Mouse (Mus musculus) MEL (cell line): ENCODE data around the gene Dsp. TPM values are rescaled to one million over a fixed set of nuclear protein-coding genes. Genes with fewer than 3 reads are reported as not detected.

Experiments used
- DNase-seq: peaks from one replicate; pipeline ENCODE4 v3.0.0; 2011; ENCODE audit warnings: low read depth, low spot score
- H3K27ac ChIP-seq: 2 replicates; pipeline ENCODE4 v1.5.1; 2012; ENCODE audit warnings: low read depth, mild to moderate bottlenecking, control low read depth, low read length, moderate library complexity; ENCODE audit not compliant: control insufficient read depth
- H3K27me3 ChIP-seq, 2 experiments: fragments of 150-350 bp in 1 of 2; sonication (generic) in 1 of 2; 2 replicates each; pipeline ENCODE4 v1.6.1; 2012; ENCODE audit warnings: low read length in 2 of 2, mild to moderate bottlenecking in 2 of 2, improper control_type of control experiment in 1 of 2, moderate library complexity in 1 of 2; ENCODE audit not compliant: insufficient read depth in 2 of 2, control insufficient read depth in 1 of 2
- H3K36me3 ChIP-seq, 2 experiments: 2 replicates each; pipeline ENCODE4 v1.6.1; 2012 to 2014; ENCODE audit warnings: low read length in 2 of 2, improper control_type of control experiment in 1 of 2, inconsistent platforms in 1 of 2, mild to moderate bottlenecking in 1 of 2; ENCODE audit not compliant: insufficient read depth in 2 of 2, control insufficient read depth in 1 of 2
- H3K4me1 ChIP-seq, 2 experiments: fragments of 150-350 bp in 1 of 2; sonication (generic) in 1 of 2; 2 replicates each; pipeline ENCODE4 v1.6.1; 2012; ENCODE audit warnings: low read length in 2 of 2, improper control_type of control experiment in 1 of 2, mild to moderate bottlenecking in 1 of 2; ENCODE audit not compliant: insufficient read depth in 2 of 2, control insufficient read depth in 1 of 2
- H3K4me3 ChIP-seq, 2 experiments: fragments of 150-350 bp in 1 of 2; sonication (generic) in 1 of 2; 2 replicates each; pipeline ENCODE4 v1.5.1; 2012; ENCODE audit warnings: low read depth in 2 of 2, low read length in 2 of 2, mild to moderate bottlenecking in 2 of 2, moderate library complexity in 2 of 2, control low read depth in 1 of 2, improper control_type of control experiment in 1 of 2; ENCODE audit not compliant: control insufficient read depth in 1 of 2, insufficient read depth in 1 of 2
- H3K79me2 ChIP-seq: 2 replicates; pipeline ENCODE4 v1.6.1; 2012; ENCODE audit warnings: mild to moderate bottlenecking, low read length, moderate library complexity; ENCODE audit not compliant: control insufficient read depth, poor library complexity, insufficient read depth
- H3K9ac ChIP-seq: 2 replicates; pipeline ENCODE4 v1.6.1; 2012; ENCODE audit warnings: low read depth, mild to moderate bottlenecking, control low read depth, low read length, moderate library complexity; ENCODE audit not compliant: control insufficient read depth, poor library complexity, severe bottlenecking
- H3K9me3 ChIP-seq: fragments of 150-350 bp; sonication (generic); replicated peaks from 2 replicates; pipeline ENCODE4 v1.6.1; 2012; ENCODE audit warnings: mild to moderate bottlenecking, low read length, improper control_type of control experiment, moderate library complexity; ENCODE audit not compliant: insufficient read depth
- CTCF ChIP-seq, 3 experiments: IDR thresholded peaks in 2 of 3; conservative IDR thresholded peaks in 1 of 3; 2 replicates each; pipeline ENCODE4 v1.5.1; 2011 to 2012; ENCODE audit warnings: low read length in 3 of 3, low read depth in 2 of 3, mild to moderate bottlenecking in 2 of 3, improper control_type of control experiment in 1 of 3, inconsistent platforms in 1 of 3, mixed read lengths in 1 of 3, moderate library complexity in 1 of 3; ENCODE audit not compliant: control insufficient read depth in 1 of 3, insufficient read depth in 1 of 3, poor library complexity in 1 of 3, severe bottlenecking in 1 of 3
- E2F4 ChIP-seq: IDR thresholded peaks from 2 replicates; pipeline ENCODE4 v1.6.1; 2011; ENCODE audit warnings: low read depth, low read length, improper control_type of control experiment, borderline replicate concordance
- ETS1 ChIP-seq: IDR thresholded peaks from 2 replicates; pipeline ENCODE4 v1.6.1; 2012; ENCODE audit warnings: low read depth, mild to moderate bottlenecking, inconsistent platforms, low read length, improper control_type of control experiment, moderate library complexity
- GABPA ChIP-seq: IDR thresholded peaks from 2 replicates; pipeline ENCODE4 v1.6.1; 2012; ENCODE audit warnings: low read depth, mild to moderate bottlenecking, inconsistent platforms, low read length, improper control_type of control experiment, moderate library complexity
- GATA1 ChIP-seq: IDR thresholded peaks from 2 replicates; pipeline ENCODE4 v1.6.1; 2011; ENCODE audit warnings: low read depth, low read length, improper control_type of control experiment
- HCFC1 ChIP-seq: IDR thresholded peaks from 2 replicates; pipeline ENCODE4 v1.6.1; 2012; ENCODE audit warnings: low read depth, mild to moderate bottlenecking, inconsistent platforms, low read length, improper control_type of control experiment, moderate library complexity
- MAX ChIP-seq: IDR thresholded peaks from 2 replicates; pipeline ENCODE4 v1.6.1; 2011; ENCODE audit warnings: low read length, improper control_type of control experiment
- MEF2A ChIP-seq: IDR thresholded peaks from 2 replicates; pipeline ENCODE4 v1.6.1; 2014; ENCODE audit warnings: low read depth, mild to moderate bottlenecking, inconsistent platforms, low read length, improper control_type of control experiment; ENCODE audit not compliant: poor library complexity, insufficient replicate concordance, severe bottlenecking; ENCODE audit errors: extremely low read depth
- MXI1 ChIP-seq: IDR thresholded peaks from 2 replicates; pipeline ENCODE4 v1.6.1; 2011; ENCODE audit warnings: mild to moderate bottlenecking, low read depth, low read length, improper control_type of control experiment
- MYC ChIP-seq: IDR thresholded peaks from 2 replicates; pipeline ENCODE4 v1.6.1; 2011; ENCODE audit warnings: low read depth, mild to moderate bottlenecking, low read length, improper control_type of control experiment, moderate library complexity
- POLR2A ChIP-seq, 2 experiments: IDR thresholded peaks; 2 replicates each; pipeline ENCODE4 v1.6.1; 2011 to 2012; ENCODE audit warnings: low read length in 2 of 2, mild to moderate bottlenecking in 2 of 2, control low read depth in 1 of 2, improper control_type of control experiment in 1 of 2, low read depth in 1 of 2, moderate library complexity in 1 of 2; ENCODE audit not compliant: control insufficient read depth in 1 of 2, insufficient read depth in 1 of 2, poor library complexity in 1 of 2
- POLR2AphosphoS2 ChIP-seq: IDR thresholded peaks from 2 replicates; pipeline ENCODE4 v1.6.1; 2011; ENCODE audit warnings: low read length, improper control_type of control experiment
- POLR2AphosphoS5 ChIP-seq: IDR thresholded peaks from 2 replicates; pipeline ENCODE4 v1.6.1; 2012; ENCODE audit warnings: low read depth, borderline replicate concordance, mild to moderate bottlenecking, inconsistent platforms, low read length, moderate library complexity, mixed read lengths
- RCOR1 ChIP-seq: IDR thresholded peaks from 2 replicates; pipeline ENCODE4 v1.6.1; 2012; ENCODE audit warnings: low read depth, mild to moderate bottlenecking, inconsistent platforms, low read length, improper control_type of control experiment
- TCF12 ChIP-seq: IDR thresholded peaks from 2 replicates; pipeline ENCODE4 v1.6.1; 2014; ENCODE audit warnings: low read depth, mild to moderate bottlenecking, inconsistent platforms, low read length, improper control_type of control experiment, moderate library complexity
- USF1 ChIP-seq: IDR thresholded peaks from 2 replicates; pipeline ENCODE4 v1.6.1; 2014; ENCODE audit warnings: low read depth, mild to moderate bottlenecking, inconsistent platforms, low read length, improper control_type of control experiment, moderate library complexity
- USF2 ChIP-seq, 2 experiments: IDR thresholded peaks; 2 replicates each; pipeline ENCODE4 v1.6.1; 2011 to 2012; ENCODE audit warnings: improper control_type of control experiment in 2 of 2, low read length in 2 of 2, borderline replicate concordance in 1 of 2, inconsistent platforms in 1 of 2, low read depth in 1 of 2, mild to moderate bottlenecking in 1 of 2; ENCODE audit not compliant: insufficient read depth in 1 of 2
- ZKSCAN1 ChIP-seq: IDR thresholded peaks from 2 replicates; pipeline ENCODE4 v1.6.1; 2012; ENCODE audit warnings: low read depth, mild to moderate bottlenecking, inconsistent platforms, low read length, improper control_type of control experiment, moderate library complexity
- ZMIZ1 ChIP-seq: IDR thresholded peaks from 2 replicates; pipeline ENCODE4 v1.6.1; 2012; ENCODE audit warnings: low read depth, mild to moderate bottlenecking, inconsistent platforms, low read length, improper control_type of control experiment, moderate library complexity
- ZNF384 ChIP-seq: IDR thresholded peaks from 2 replicates; pipeline ENCODE4 v1.6.1; 2012; ENCODE audit warnings: low read depth, mild to moderate bottlenecking, inconsistent platforms, low read length, improper control_type of control experiment
- polyA plus RNA-seq, 2 experiments: library from polyadenylated mRNA; stranded (reverse) in 1 of 2; unstranded in 1 of 2; fragments of >175 nt in 1 of 2; fragments of >200 nt in 1 of 2; gene quantifications; 2 replicates each; pipeline versions ENCODE4 v1.2.1 to v1.2.4; 2012; ENCODE audit warnings: low replicate concordance in 2 of 2, low read depth in 1 of 2; ENCODE audit not compliant: insufficient read length in 2 of 2, insufficient read depth in 1 of 2, missing spikeins in 1 of 2
- total RNA-seq: library from RNA; depleted of rRNA; stranded (reverse); fragments of 300-350 nt; gene quantifications from 2 replicates; pipeline ENCODE4 v1.2.3, GENCODE M21; 2012

The Dsp gene
- total and polyA plus RNA-seq, 3 experiments = not detected

- Histone ChIP-seq H3K4me1 (no peaks in the 10 kb centered on the region), H3K27me3 (peaks cover 7 to 16% of the 10 kb centered on the region in 2 experiments), H3K9ac (no peak overlapping the region), H3K4me3 (no peak overlapping the region), H3K27ac (no peak overlapping the region), H3K36me3 (no peaks in the 10 kb centered on the region), H3K9me3 (no peaks in the 10 kb centered on the region), H3K79me2 (no peaks in the 10 kb centered on the region)
- no peak for TF ChIP-seq MYC
- no peak for TF ChIP-seq POLR2A (IDR thresholded peaks at IDR 0.05; ENCODE audit: control insufficient read depth in 1 of 2, insufficient read depth in 1 of 2, low read depth in 1 of 2, low read length in 2 of 2, poor library complexity in 1 of 2)
- TF ChIP-seq ETS1 = no peak
- no peak for TF ChIP-seq MEF2A
- no peak for TF ChIP-seq POLR2AphosphoS5
- no peak for TF ChIP-seq USF1
- TF ChIP-seq TCF12 = no peak
- no peak for TF ChIP-seq ZKSCAN1
- TF ChIP-seq USF2 (IDR thresholded peaks at IDR 0.05; ENCODE audit: borderline replicate concordance in 1 of 2, insufficient read depth in 1 of 2, low read depth in 1 of 2, low read length in 2 of 2) = no peak
- no peak for TF ChIP-seq MAX
- no peak for DNase-seq
Measured at GRCm38 (mm10) chr13:38157635-38158034, 6.5 kb downstream of the Dsp start.

GRCm38 (mm10) chr13:38162002-38162401 is 10.9 kb downstream of the Dsp start:
- no peaks in the 10 kb centered on the region for H3K4me1 ChIP-seq
- no peaks in the 10 kb centered on the region for H3K9me3 ChIP-seq
- H3K27me3 ChIP-seq = peaks cover 4 to 9% of the 10 kb centered on the region in 2 experiments
- no peaks in the 10 kb centered on the region for H3K79me2 ChIP-seq
- DNase-seq = no peak
- H3K27ac ChIP-seq = no peak overlapping the region
- no peak for TF ChIP-seq POLR2AphosphoS5
- no peak for TF ChIP-seq GABPA
- no peak for TF ChIP-seq ZKSCAN1
- no peak for TF ChIP-seq MAX
- no peak for TF ChIP-seq E2F4
- TF ChIP-seq RCOR1 = no peak
- no peak for TF ChIP-seq POLR2AphosphoS2
- TF ChIP-seq POLR2A (IDR thresholded peaks at IDR 0.05; ENCODE audit: control insufficient read depth in 1 of 2, insufficient read depth in 1 of 2, low read depth in 1 of 2, low read length in 2 of 2, poor library complexity in 1 of 2) = no peak
- no peak for TF ChIP-seq ZMIZ1
- no peak for TF ChIP-seq MXI1
- TF ChIP-seq GATA1 = no peak
- TF ChIP-seq CTCF (IDR thresholded peaks at IDR 0.05 in 2 of 3, conservative IDR thresholded peaks at IDR 0.05 in 1 of 3; ENCODE audit: control insufficient read depth in 1 of 3, insufficient read depth in 1 of 3, low read depth in 2 of 3, low read length in 3 of 3, poor library complexity in 1 of 3, severe bottlenecking in 1 of 3) = no peak; a peak in 1 of 6 replicates
- TF ChIP-seq USF2 (IDR thresholded peaks at IDR 0.05; ENCODE audit: borderline replicate concordance in 1 of 2, insufficient read depth in 1 of 2, low read depth in 1 of 2, low read length in 2 of 2) = no peak
- TF ChIP-seq MYC = no peak
- no peak for TF ChIP-seq HCFC1
- TF ChIP-seq ZNF384 = no peak
- H3K9ac ChIP-seq = no peak overlapping the region
- H3K36me3 ChIP-seq = no peaks in the 10 kb centered on the region
- H3K4me3 ChIP-seq = no peak overlapping the region
